ENCODE assay signal across 19 mouse cellular contexts in the genomic region with DNA sequence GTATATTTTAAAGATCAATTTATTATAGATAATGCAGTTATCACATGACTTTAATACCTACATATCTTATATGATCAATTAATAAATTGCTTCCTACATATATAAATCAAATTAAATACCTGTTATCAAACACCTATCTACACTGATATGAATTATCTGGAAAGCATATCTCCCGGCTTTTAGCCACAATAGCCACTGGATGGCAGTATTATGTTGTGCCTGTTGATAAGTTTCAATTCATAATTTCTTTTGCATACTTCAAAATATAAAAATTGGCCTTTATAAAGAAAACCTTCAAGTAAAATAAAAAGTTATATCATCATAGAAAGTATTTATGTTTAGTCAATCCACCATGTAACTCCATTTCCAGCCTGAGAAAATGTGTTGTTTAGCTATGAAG.
DNase-seq lines count a peak whose midpoint lies in the region; ATAC-seq and TF ChIP-seq lines count a peak whose summit lies in the region.
"Had no signal": no experiment of that assay in that cellular context is flagged by ENCODE, and none has a peak within 500 bp of the region (broad histone marks: within the 10 kb centered on the region; RNA-seq: fewer than 3 reads in every experiment).

No protein-coding gene starts in this region.

- no peak for TF ChIP-seq POLR2A in lung, adult 2 months (IDR thresholded peaks at IDR 0.05; ENCODE audit: borderline replicate concordance, extremely low read depth, low read depth, low read length)
- no peak for TF ChIP-seq POLR2A in MEL (IDR thresholded peaks at IDR 0.05; ENCODE audit: control insufficient read depth in 1 of 2, insufficient read depth in 1 of 2, low read depth in 1 of 2, low read length in 2 of 2, poor library complexity in 1 of 2)

- no peak overlapping the region for H3K9ac ChIP-seq in hindbrain, postnatal 0 days (replicated peaks; ENCODE audit: low read length)
- H3K9ac ChIP-seq in hindbrain, embryonic 16.5 days (ENCODE audit: low read depth, low read length) = no peak overlapping the region
- H3K9ac ChIP-seq in lung, embryonic 14.5 days = no peak overlapping the region
- H3K9ac ChIP-seq in MEL (ENCODE audit: control insufficient read depth, low read depth, low read length, poor library complexity, severe bottlenecking) = no peak overlapping the region
- H3K9ac ChIP-seq: heart, embryonic 13.5 days; liver, embryonic 14.5 days; midbrain, embryonic 15.5 days; neural tube, embryonic 12.5 days had no signal

- DNase-seq in hindbrain, postnatal 0 days (ENCODE audit: low spot score) = peak; percentile 61
- DNase-seq in lung, embryonic 14.5 days = peak; percentile 33
- DNase-seq in lung, adult 2 months = no peak
- no peak for DNase-seq in MEL (ENCODE audit: low read depth, low spot score)
- DNase-seq in brain, embryonic 18.5 days (ENCODE audit: low read depth, low spot score) = peak; percentile 8
- DNase-seq in spleen, adult 18-20 months = no peak
- DNase-seq in urinary bladder, postnatal 14 days (ENCODE audit: low spot score) = no peak
- DNase-seq: adrenal gland, adult 2 months; cerebellum, postnatal 36 days; kidney, adult 18-20 months; kidney, postnatal 36 days; thymus, postnatal 25 days had no signal

- TF ChIP-seq CTCF in hindbrain, postnatal 0 days (IDR thresholded peaks at IDR 0.05; ENCODE audit: low read depth) = peak; percentile 65
- peak; percentile 29; the same call in 1 of the 2 replicates for TF ChIP-seq CTCF in lung, embryonic 14.5 days (IDR thresholded peaks at IDR 0.05; ENCODE audit: low read depth)
- TF ChIP-seq CTCF in lung, adult 2 months (IDR thresholded peaks at IDR 0.05; ENCODE audit: insufficient read depth, low read length) = no peak
- peak in 2 of 3 experiments; percentile 0 to 47; a peak in 2 of 6 replicates for TF ChIP-seq CTCF in MEL (IDR thresholded peaks at IDR 0.05 in 2 of 3, conservative IDR thresholded peaks at IDR 0.05 in 1 of 3; ENCODE audit: control insufficient read depth in 1 of 3, insufficient read depth in 1 of 3, low read depth in 2 of 3, low read length in 3 of 3, poor library complexity in 1 of 3, severe bottlenecking in 1 of 3)

- H3K79me2 ChIP-seq in MEL (ENCODE audit: control insufficient read depth, insufficient read depth, low read length, poor library complexity) = no peaks in the 10 kb centered on the region

- no peaks in the 10 kb centered on the region for H3K36me3 ChIP-seq in hindbrain, postnatal 0 days (ENCODE audit: insufficient read depth, low read length)
- no peaks in the 10 kb centered on the region for H3K36me3 ChIP-seq in hindbrain, embryonic 16.5 days (ENCODE audit: control insufficient read depth, insufficient read depth, low read length)
- H3K36me3 ChIP-seq in lung, embryonic 14.5 days (ENCODE audit: insufficient read depth) = no peaks in the 10 kb centered on the region
- H3K36me3 ChIP-seq in MEL (ENCODE audit: control insufficient read depth in 1 of 2, insufficient read depth in 2 of 2, low read length in 2 of 2) = no peaks in the 10 kb centered on the region
- H3K36me3 ChIP-seq: heart, embryonic 13.5 days; hindbrain, embryonic 10.5 days; midbrain, embryonic 15.5 days; neural tube, embryonic 12.5 days had no signal

- no peak for ATAC-seq in hindbrain, postnatal 0 days
- no peak for ATAC-seq in hindbrain, embryonic 16.5 days
- ATAC-seq in lung, embryonic 14.5 days (ENCODE audit: insufficient read depth) = no peak
- ATAC-seq: midbrain, embryonic 15.5 days had no signal

- no peak overlapping the region for H3K27ac ChIP-seq in hindbrain, postnatal 0 days
- no peak overlapping the region for H3K27ac ChIP-seq in hindbrain, embryonic 16.5 days (ENCODE audit: low read depth, low read length)
- no peak overlapping the region for H3K27ac ChIP-seq in lung, embryonic 14.5 days (ENCODE audit: low read depth)
- H3K27ac ChIP-seq in MEL (ENCODE audit: control insufficient read depth, low read depth, low read length) = no peak overlapping the region
- H3K27ac ChIP-seq: heart, embryonic 13.5 days; hindbrain, embryonic 10.5 days; liver, embryonic 14.5 days; macrophage; midbrain, embryonic 15.5 days; neural tube, embryonic 12.5 days had no signal

- no peaks in the 10 kb centered on the region for H3K9me3 ChIP-seq in hindbrain, postnatal 0 days (ENCODE audit: low read length)
- H3K9me3 ChIP-seq in hindbrain, embryonic 16.5 days (ENCODE audit: control insufficient read depth, low read length) = no peaks in the 10 kb centered on the region
- H3K9me3 ChIP-seq in lung, embryonic 14.5 days (ENCODE audit: low read depth, low read length) = no peaks in the 10 kb centered on the region
- H3K9me3 ChIP-seq in MEL (replicated peaks; ENCODE audit: insufficient read depth, low read length) = no peaks in the 10 kb centered on the region
- H3K9me3 ChIP-seq: heart, embryonic 13.5 days; hindbrain, embryonic 10.5 days; midbrain, embryonic 15.5 days; neural tube, embryonic 12.5 days had no signal

- no peak for TF ChIP-seq EP300 in MEL (IDR thresholded peaks at IDR 0.05; ENCODE audit: low read depth in 1 of 2, low read length in 2 of 2)

- H3K27me3 ChIP-seq in hindbrain, postnatal 0 days (ENCODE audit: insufficient read depth, low read length) = no peaks in the 10 kb centered on the region
- no peaks in the 10 kb centered on the region for H3K27me3 ChIP-seq in hindbrain, embryonic 16.5 days (replicated peaks; ENCODE audit: control insufficient read depth, insufficient read depth, low read length)
- H3K27me3 ChIP-seq in lung, embryonic 14.5 days (ENCODE audit: insufficient read depth, low read length) = no peaks in the 10 kb centered on the region
- H3K27me3 ChIP-seq in MEL (ENCODE audit: control insufficient read depth in 1 of 2, insufficient read depth in 2 of 2, low read length in 2 of 2) = no peaks in the 10 kb centered on the region
- H3K27me3 ChIP-seq: heart, embryonic 13.5 days; midbrain, embryonic 15.5 days; neural tube, embryonic 12.5 days had no signal

- no peak overlapping the region for H3K4me2 ChIP-seq in hindbrain, postnatal 0 days (ENCODE audit: low read depth, low read length)
- no peak overlapping the region for H3K4me2 ChIP-seq in hindbrain, embryonic 16.5 days (ENCODE audit: low read length)
- H3K4me2 ChIP-seq in lung, embryonic 14.5 days = no peak overlapping the region
- H3K4me2 ChIP-seq: heart, embryonic 13.5 days; midbrain, embryonic 15.5 days; neural tube, embryonic 12.5 days had no signal

- no peaks in the 10 kb centered on the region for H3K4me1 ChIP-seq in hindbrain, postnatal 0 days (ENCODE audit: insufficient read depth, low read length)
- no peaks in the 10 kb centered on the region for H3K4me1 ChIP-seq in hindbrain, embryonic 16.5 days (ENCODE audit: control insufficient read depth, insufficient read depth, low read depth, low read length)
- no peaks in the 10 kb centered on the region for H3K4me1 ChIP-seq in lung, embryonic 14.5 days (ENCODE audit: insufficient read depth)
- H3K4me1 ChIP-seq in lung, adult 2 months (ENCODE audit: control insufficient read depth, insufficient read depth, low read length) = no peaks in the 10 kb centered on the region
- no peaks in the 10 kb centered on the region for H3K4me1 ChIP-seq in MEL (ENCODE audit: control insufficient read depth in 1 of 2, insufficient read depth in 2 of 2, low read length in 2 of 2)
- H3K4me1 ChIP-seq: heart, embryonic 13.5 days; hindbrain, embryonic 10.5 days; midbrain, embryonic 15.5 days; neural tube, embryonic 12.5 days had no signal

- TF ChIP-seq RAD21 in MEL (IDR thresholded peaks at IDR 0.05; ENCODE audit: low read depth, low read length) = peak; percentile 59

- WGBS in hindbrain, postnatal 0 days = 85% methylated on average over 1 of the region's 1 CpGs
- WGBS in hindbrain, embryonic 16.5 days = 89% methylated on average over 1 of the region's 1 CpGs
- 63% methylated on average over 1 of the region's 1 CpGs for WGBS in lung, embryonic 14.5 days
- WGBS in lung, adult 2 months = 61% methylated on average over 1 of the region's 1 CpGs

- no peak overlapping the region for H3K4me3 ChIP-seq in hindbrain, postnatal 0 days (ENCODE audit: low read length)
- no peak overlapping the region for H3K4me3 ChIP-seq in hindbrain, embryonic 16.5 days (ENCODE audit: low read length)
- H3K4me3 ChIP-seq in lung, embryonic 14.5 days (ENCODE audit: low read depth, low read length) = no peak overlapping the region
- no peak overlapping the region for H3K4me3 ChIP-seq in lung, adult 2 months (replicated peaks; ENCODE audit: extremely low read depth, low read depth, low read length)
- no peak overlapping the region for H3K4me3 ChIP-seq in MEL (ENCODE audit: control insufficient read depth in 1 of 2, insufficient read depth in 1 of 2, low read depth in 2 of 2, low read length in 2 of 2)
- H3K4me3 ChIP-seq: heart, embryonic 13.5 days; hindbrain, embryonic 10.5 days; midbrain, embryonic 15.5 days; neural tube, embryonic 12.5 days had no signal

TF ChIP-seq in MEL, 35 proteins besides CTCF, POLR2A, EP300 and RAD21:
- no peak for TF ChIP-seq ELF1 (IDR thresholded peaks at IDR 0.05; ENCODE audit: low read depth, low read length)
- TF ChIP-seq GATA1 (IDR thresholded peaks at IDR 0.05; ENCODE audit: low read depth, low read length) = peak; percentile 69
- TF ChIP-seq SMC3 (IDR thresholded peaks at IDR 0.05; ENCODE audit: low read depth, low read length) = peak; percentile 44
- TF ChIP-seq ZC3H11A (IDR thresholded peaks at IDR 0.05; ENCODE audit: low read depth, low read length) = peak; percentile 38
- TF ChIP-seq MEF2A (IDR thresholded peaks at IDR 0.05; ENCODE audit: extremely low read depth, insufficient replicate concordance, low read depth, low read length, poor library complexity, severe bottlenecking) = no peak
- no peak for TF ChIP-seq TBP (IDR thresholded peaks at IDR 0.05; ENCODE audit: low read depth, low read length)
- no peak for TF ChIP-seq JUND (IDR thresholded peaks at IDR 0.05; ENCODE audit: low read depth, low read length)
- TF ChIP-seq E2F4 (IDR thresholded peaks at IDR 0.05; ENCODE audit: borderline replicate concordance, low read depth, low read length) = no peak
- no peak for TF ChIP-seq ZNF384 (IDR thresholded peaks at IDR 0.05; ENCODE audit: low read depth, low read length)
- TF ChIP-seq TAL1 (IDR thresholded peaks at IDR 0.05; ENCODE audit: low read length) = no peak
- TF ChIP-seq CHD1 (IDR thresholded peaks at IDR 0.05; ENCODE audit: low read depth, low read length) = no peak
TF ChIP-seq in MEL: peak in this region for 3.

Comparison
In these comparisons a context has a peak if more than half of its experiments do, and no peak if none do; other contexts are left out.
1. DNase-seq: peak in hindbrain, postnatal 0 days (single experiment), lung, embryonic 14.5 days (single experiment) and brain, embryonic 18.5 days (single experiment); none in lung, adult 2 months (single experiment), MEL (single experiment), spleen, adult 18-20 months (0 of 2) and urinary bladder, postnatal 14 days (single experiment).